22 mouse cellular contexts compared by ENCODE assay signal in the genomic region with DNA sequence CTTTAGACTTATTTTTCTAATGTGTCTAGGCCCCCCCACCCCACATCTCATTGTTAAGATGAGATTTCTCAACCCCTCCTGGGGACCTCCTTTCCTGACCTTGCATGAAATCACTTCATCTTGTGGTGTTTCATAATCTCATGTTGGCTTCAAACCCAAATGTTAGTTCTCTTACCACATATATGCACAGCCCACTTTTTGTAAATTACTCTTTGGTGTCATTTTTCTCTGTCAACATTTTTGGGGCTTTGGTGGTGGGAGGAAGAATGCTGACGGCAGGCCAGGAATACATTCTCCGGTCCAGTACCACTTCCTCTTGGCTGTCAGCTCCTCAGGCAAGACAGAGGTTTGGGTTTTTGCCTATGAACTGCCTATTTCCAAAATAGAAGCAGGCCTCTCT.
DNase-seq lines count a peak whose midpoint lies in the region; ATAC-seq and TF ChIP-seq lines count a peak whose summit lies in the region.
"Had no signal": no experiment of that assay in that cellular context is flagged by ENCODE, and none has a peak within 500 bp of the region (broad histone marks: within the 10 kb centered on the region; RNA-seq: fewer than 3 reads in every experiment).

No protein-coding gene starts in this region.

- no peaks in the 10 kb centered on the region for H3K9me3 ChIP-seq in heart, embryonic 12.5 days (replicated peaks)
- H3K9me3 ChIP-seq in embryonic facial prominence, embryonic 15.5 days (replicated peaks) = no peaks in the 10 kb centered on the region
- H3K9me3 ChIP-seq in hindbrain, postnatal 0 days (ENCODE audit: low read length) = no peaks in the 10 kb centered on the region
- H3K9me3 ChIP-seq: hindbrain, embryonic 15.5 days; midbrain, embryonic 10.5 days; neural tube, embryonic 12.5 days had no signal

- no peak for ATAC-seq in heart, embryonic 12.5 days (ENCODE audit: insufficient number of reproducible peaks, low FRiP score)
- ATAC-seq in embryonic facial prominence, embryonic 15.5 days (ENCODE audit: insufficient number of reproducible peaks, low FRiP score, low TSS enrichment, low read depth) = peak; percentile 81
- no peak for ATAC-seq in hindbrain, postnatal 0 days
- ATAC-seq: liver, postnatal 0 days had no signal

- H3K4me1 ChIP-seq in heart, embryonic 12.5 days (replicated peaks) = peaks cover 7% of the 10 kb centered on the region
- 0 out of 2 replicates have a peak, but pooled peaks cover 5% of the 10 kb centered on the region for H3K4me1 ChIP-seq in embryonic facial prominence, embryonic 15.5 days
- no peaks in the 10 kb centered on the region for H3K4me1 ChIP-seq in hindbrain, postnatal 0 days (ENCODE audit: insufficient read depth, low read length)
- H3K4me1 ChIP-seq: hindbrain, embryonic 15.5 days; midbrain, embryonic 10.5 days; neural tube, embryonic 12.5 days had no signal

- peaks cover 27% of the 10 kb centered on the region; the same call in 1 of the 2 replicates for H3K36me3 ChIP-seq in heart, embryonic 12.5 days
- H3K36me3 ChIP-seq in C2C12 (ENCODE audit: control insufficient read depth, insufficient read depth) = peaks cover 57% of the 10 kb centered on the region
- peaks cover 10% of the 10 kb centered on the region; the same call in 1 of the 2 replicates for H3K36me3 ChIP-seq in embryonic facial prominence, embryonic 15.5 days
- H3K36me3 ChIP-seq in hindbrain, postnatal 0 days (ENCODE audit: insufficient read depth, low read length) = no peaks in the 10 kb centered on the region
- H3K36me3 ChIP-seq: hindbrain, embryonic 15.5 days; neural tube, embryonic 12.5 days had no signal

- WGBS in heart, embryonic 12.5 days = 69% methylated on average over 2 of the region's 2 CpGs
- 35% methylated on average over 2 of the region's 2 CpGs for WGBS in embryonic facial prominence, embryonic 15.5 days
- 79% methylated on average over 2 of the region's 2 CpGs for WGBS in hindbrain, postnatal 0 days

- no peak overlapping the region for H3K4me2 ChIP-seq in heart, embryonic 12.5 days
- no peak overlapping the region for H3K4me2 ChIP-seq in embryonic facial prominence, embryonic 15.5 days (replicated peaks)
- H3K4me2 ChIP-seq in hindbrain, postnatal 0 days (ENCODE audit: low read depth, low read length) = no peak overlapping the region
- H3K4me2 ChIP-seq: hindbrain, embryonic 15.5 days; neural tube, embryonic 12.5 days had no signal

- H3K79me2 ChIP-seq in C2C12 (ENCODE audit: control insufficient read depth, insufficient read depth) = no peaks in the 10 kb centered on the region

- H3K79me3 ChIP-seq in C2C12 (ENCODE audit: low read depth) = peaks cover 3% of the 10 kb centered on the region

- no peak overlapping the region for H3K27ac ChIP-seq in heart, embryonic 12.5 days (ENCODE audit: poor library complexity, severe bottlenecking)
- H3K27ac ChIP-seq in embryonic facial prominence, embryonic 15.5 days (replicated peaks) = no peak overlapping the region
- no peak overlapping the region for H3K27ac ChIP-seq in hindbrain, postnatal 0 days
- H3K27ac ChIP-seq: gastrocnemius, adult 2 months; hindbrain, embryonic 15.5 days; midbrain, embryonic 10.5 days; neural tube, embryonic 12.5 days had no signal

- no peaks in the 10 kb centered on the region for H3K27me3 ChIP-seq in heart, embryonic 12.5 days (replicated peaks)
- H3K27me3 ChIP-seq in C2C12 (ENCODE audit: control insufficient read depth, insufficient read depth, insufficient read length) = no peaks in the 10 kb centered on the region
- no peaks in the 10 kb centered on the region for H3K27me3 ChIP-seq in embryonic facial prominence, embryonic 15.5 days
- no peaks in the 10 kb centered on the region for H3K27me3 ChIP-seq in hindbrain, postnatal 0 days (ENCODE audit: insufficient read depth, low read length)
- H3K27me3 ChIP-seq: hindbrain, embryonic 15.5 days; neural tube, embryonic 12.5 days had no signal

- no peak for TF ChIP-seq CTCF in C2C12 (IDR thresholded peaks at IDR 0.05; ENCODE audit: control insufficient read depth, insufficient read depth, insufficient read length)
- no peak for TF ChIP-seq CTCF in hindbrain, postnatal 0 days (IDR thresholded peaks at IDR 0.05; ENCODE audit: low read depth)

- H3ac ChIP-seq in C2C12 (ENCODE audit: control insufficient read depth, insufficient read length, low read depth) = no peak overlapping the region

- DNase-seq in heart, adult 11 months = peak; percentile 57
- DNase-seq in lung, postnatal 25 days (ENCODE audit: low spot score) = peak; percentile 48
- no peak for DNase-seq in layer of hippocampus, postnatal 10 days (ENCODE audit: low spot score in 2 of 2)
- DNase-seq in gastrocnemius, postnatal 4 days (ENCODE audit: low spot score in 2 of 2) = no peak
- no peak for DNase-seq in hindbrain, postnatal 0 days (ENCODE audit: low spot score)
- DNase-seq: adrenal gland, postnatal 25 days; cerebellum, adult 9-10 months; gastrocnemius, adult 2 months; heart, postnatal 10 days; kidney, adult 11 months; kidney, postnatal 25 days; liver; liver, postnatal 0 days; right cerebral cortex, postnatal 14 days; thymus, postnatal 14 days had no signal

- H3K9ac ChIP-seq in heart, embryonic 12.5 days = no peak overlapping the region
- no peak overlapping the region for H3K9ac ChIP-seq in embryonic facial prominence, embryonic 15.5 days
- H3K9ac ChIP-seq in hindbrain, postnatal 0 days (replicated peaks; ENCODE audit: low read length) = no peak overlapping the region
- H3K9ac ChIP-seq: hindbrain, embryonic 15.5 days; liver, postnatal 0 days; neural tube, embryonic 12.5 days had no signal

- no peak overlapping the region for H3K4me3 ChIP-seq in heart, embryonic 12.5 days
- no peak overlapping the region for H3K4me3 ChIP-seq in C2C12 (ENCODE audit: insufficient read depth, poor library complexity, severe bottlenecking)
- H3K4me3 ChIP-seq in embryonic facial prominence, embryonic 15.5 days (replicated peaks) = no peak overlapping the region
- H3K4me3 ChIP-seq in hindbrain, postnatal 0 days (ENCODE audit: low read length) = no peak overlapping the region
- H3K4me3 ChIP-seq: erythroblast, embryonic 14.5 days; gastrocnemius, adult 2 months; hindbrain, embryonic 15.5 days; midbrain, embryonic 10.5 days; neural tube, embryonic 12.5 days had no signal

TF ChIP-seq in C2C12, 6 proteins besides CTCF, POLR2A, EP300 and RAD21:
- TF ChIP-seq FOSL1 (IDR thresholded peaks at IDR 0.05; ENCODE audit: insufficient read depth, low read length, poor library complexity, severe bottlenecking) (no peak), CEBPB (IDR thresholded peaks at IDR 0.05; ENCODE audit: low read depth) (peak; percentile 96)

Comparison
In these comparisons a context has a peak if more than half of its experiments do, and no peak if none do; other contexts are left out.
1. DNase-seq: peak in heart, adult 11 months (single experiment) and lung, postnatal 25 days (single experiment); none in layer of hippocampus, postnatal 10 days (0 of 2), gastrocnemius, postnatal 4 days (0 of 2) and hindbrain, postnatal 0 days (single experiment).